Mouse (Mus musculus) heart, embryonic 12.5 days (tissue): ENCODE data around the gene Eif2s3x. TPM values are rescaled to one million over a fixed set of nuclear protein-coding genes. Genes with fewer than 3 reads are reported as not detected.
"Not testable (repeated sequence)": the region's sequence is repeated elsewhere in the genome, so short reads cannot be mapped to it uniquely, and the experiment has no call there.

Experiments used
- ATAC-seq: fragments of 200-750 bp; cut with Nextera tagmentation; 2 replicates; pipeline ENCODE4 v1.8.0; 2017; ENCODE audit warnings: moderate TSS enrichment, moderate library complexity; ENCODE audit not compliant: insufficient number of reproducible peaks, low FRiP score
- H3K27ac ChIP-seq: fragments of 300-500 bp; sonication (generic); 2 replicates; pipeline ENCODE4 v1.5.1; 2016; ENCODE audit warnings: mild to moderate bottlenecking, moderate library complexity; ENCODE audit not compliant: poor library complexity, severe bottlenecking
- H3K27me3 ChIP-seq: fragments of 300-500 bp; sonication (generic); replicated peaks from 2 replicates; pipeline ENCODE4 v1.6.1; 2016; ENCODE audit warnings: mild to moderate bottlenecking, moderate library complexity
- H3K36me3 ChIP-seq: fragments of 300-500 bp; sonication (generic); 2 replicates; pipeline ENCODE4 v1.6.1; 2016; ENCODE audit warnings: mild to moderate bottlenecking, moderate library complexity
- H3K4me1 ChIP-seq: fragments of 300-500 bp; sonication (generic); replicated peaks from 2 replicates; pipeline ENCODE4 v1.6.1; 2016; ENCODE audit warnings: mild to moderate bottlenecking
- H3K4me2 ChIP-seq: fragments of 300-500 bp; sonication (generic); 2 replicates; pipeline ENCODE4 v1.6.1; 2016; ENCODE audit warnings: mild to moderate bottlenecking, moderate library complexity
- H3K4me3 ChIP-seq: fragments of 300-500 bp; sonication (generic); 2 replicates; pipeline ENCODE4 v1.5.1; 2016; ENCODE audit warnings: mild to moderate bottlenecking
- H3K9ac ChIP-seq: fragments of 300-500 bp; sonication (generic); 2 replicates; pipeline ENCODE4 v1.6.1; 2016; ENCODE audit warnings: mild to moderate bottlenecking, moderate library complexity
- H3K9me3 ChIP-seq: fragments of 300-500 bp; sonication (generic); replicated peaks from 2 replicates; pipeline ENCODE4 v1.6.1; 2016; ENCODE audit warnings: mild to moderate bottlenecking, moderate library complexity
- WGBS: fragments of 180-500 bp; shearing (Covaris S2); methylation state at CpG from one replicate; pipeline ENCODE4 v1.1.7; 2016; 5-methylcytosine and 5-hydroxymethylcytosine counted together
- polyA plus RNA-seq: library from polyadenylated mRNA; unstranded; fragments of >200 nt; fragmentation: Nextera tagmentation; extraction: Ambion mirVana; gene quantifications from 2 replicates; pipeline ENCODE4 v1.2.1, GENCODE M21; 2016

Eif2s3x gene
- 62.0 and 68.1 TPM in 2 replicates for polyA plus RNA-seq

GRCm38 (mm10) chrX:94212597-94213321, at the start of gene Eif2s3x:
TSS of gene Eif2s3x (minus strand) at chrX:94212862.
- Histone ChIP-seq H3K27ac (peak within 1 kb of the TSS; percentile 68), H3K36me3 (peaks cover 23% of the 10 kb centered on the region), H3K4me1 (no peaks in the 10 kb centered on the region), H3K4me2 (peak within 1 kb of the TSS; percentile 81), H3K4me3 (peak within 1 kb of the TSS; percentile 96), H3K27me3 (no peaks in the 10 kb centered on the region), H3K9me3 (no peaks in the 10 kb centered on the region), H3K9ac (peak within 1 kb of the TSS; percentile 90)
- peak; percentile 94 for ATAC-seq
- WGBS: under 1% methylated on average over 52 of the region's 52 CpGs

GRCm38 (mm10) chrX:94235601-94236000, 22.9 kb upstream of the Eif2s3x start:
- ATAC-seq: no peak
- 13% methylated on average over 12 of the region's 12 CpGs for WGBS
- H3K9me3 ChIP-seq: no peaks in the 10 kb centered on the region
- H3K36me3 ChIP-seq: no peaks in the 10 kb centered on the region
- H3K9ac ChIP-seq: peak overlapping the region; percentile 85; the same call in 1 of the 2 replicates
- peak overlapping the region; percentile 61 for H3K4me2 ChIP-seq
- no peaks in the 10 kb centered on the region for H3K4me1 ChIP-seq
- H3K4me3 ChIP-seq: peak overlapping the region; percentile 84
- peak overlapping the region; percentile 89; the same call in 1 of the 2 replicates for H3K27ac ChIP-seq
- peaks cover 39% of the 10 kb centered on the region for H3K27me3 ChIP-seq

- Histone ChIP-seq H3K9me3 (no peaks in the 10 kb centered on the region), H3K36me3 (no peaks in the 10 kb centered on the region), H3K4me1 (no peaks in the 10 kb centered on the region), H3K9ac (peak overlapping the region; percentile 85), H3K27ac (peak overlapping the region; percentile 89), H3K27me3 (peaks cover 42% of the 10 kb centered on the region), H3K4me2 (peak overlapping the region; percentile 61), H3K4me3 (peak overlapping the region; percentile 84)
- peak; percentile 30 for ATAC-seq
- WGBS: 3% methylated on average over 27 of the region's 35 CpGs
These were observed 22.5 kb upstream of the Eif2s3x start for GRCm38 (mm10) chrX:94235190-94235555.

- H3K4me1 ChIP-seq: no peaks in the 10 kb centered on the region
- peaks cover 47% of the 10 kb centered on the region for H3K27me3 ChIP-seq
- H3K9me3 ChIP-seq: no peaks in the 10 kb centered on the region
- WGBS: 6% methylated on average over 55 of the region's 70 CpGs
- H3K27ac ChIP-seq: peak within 1 kb of the TSS; percentile 89
- ATAC-seq: peak; percentile 96
- H3K4me3 ChIP-seq: peak within 1 kb of the TSS; percentile 84
- peak within 1 kb of the TSS; percentile 61 for H3K4me2 ChIP-seq
- peak within 1 kb of the TSS; percentile 85 for H3K9ac ChIP-seq
- no peaks in the 10 kb centered on the region for H3K36me3 ChIP-seq
These were observed 22.0 kb upstream of the Eif2s3x start, which contains the start of gene Klhl15 for GRCm38 (mm10) chrX:94234532-94235189. TSS of gene Klhl15 (plus strand) at chrX:94234599.

GRCm38 (mm10) chrX:94233936-94234531, 21.4 kb upstream of the Eif2s3x start:
- Histone ChIP-seq H3K9me3 (no peaks in the 10 kb centered on the region), H3K36me3 (no peaks in the 10 kb centered on the region), H3K4me2 (peak overlapping the region; percentile 61), H3K4me1 (no peaks in the 10 kb centered on the region), H3K27me3 (peaks cover 47% of the 10 kb centered on the region), H3K27ac (peak overlapping the region; percentile 89), H3K9ac (peak overlapping the region; percentile 85), H3K4me3 (peak overlapping the region; percentile 84)
- no peak; the same call in 1 of the 2 replicates for ATAC-seq
- WGBS: 15% methylated on average over 21 of the region's 25 CpGs

GRCm38 (mm10) chrX:94233432-94233831, 20.8 kb upstream of the Eif2s3x start:
- H3K27ac ChIP-seq: no peak overlapping the region
- H3K9me3 ChIP-seq: no peaks in the 10 kb centered on the region
- H3K4me2 ChIP-seq: peak overlapping the region; percentile 40
- no peak for ATAC-seq
- no peak overlapping the region for H3K4me3 ChIP-seq
- H3K36me3 ChIP-seq: no peaks in the 10 kb centered on the region
- H3K4me1 ChIP-seq: no peaks in the 10 kb centered on the region
- H3K9ac ChIP-seq: no peak overlapping the region
- 30% methylated on average over 5 of the region's 5 CpGs for WGBS
- H3K27me3 ChIP-seq: peaks cover 46% of the 10 kb centered on the region

- Histone ChIP-seq H3K4me1 (no peaks in the 10 kb centered on the region), H3K4me3 (peak overlapping the region; percentile 96), H3K36me3 (peaks cover 17% of the 10 kb centered on the region), H3K27ac (no peak overlapping the region), H3K9me3 (no peaks in the 10 kb centered on the region), H3K27me3 (no peaks in the 10 kb centered on the region), H3K4me2 (peak overlapping the region; percentile 81), H3K9ac (no peak overlapping the region)
- no peak for ATAC-seq
- WGBS: 12% methylated on average over 7 of the region's 7 CpGs
These were observed 722 bp upstream of the Eif2s3x start for GRCm38 (mm10) chrX:94213384-94213783.

- peak overlapping the region; percentile 64 for H3K27ac ChIP-seq
- H3K36me3 ChIP-seq: peaks cover 28% of the 10 kb centered on the region
- no peaks in the 10 kb centered on the region for H3K27me3 ChIP-seq
- H3K4me1 ChIP-seq: no peaks in the 10 kb centered on the region
- peak; percentile 46; the same call in 1 of the 2 replicates for ATAC-seq
- H3K4me3 ChIP-seq: peak overlapping the region; percentile 96
- H3K9me3 ChIP-seq: no peaks in the 10 kb centered on the region
- WGBS: under 1% methylated on average over 12 of the region's 12 CpGs
- peak overlapping the region; percentile 90 for H3K9ac ChIP-seq
- peak overlapping the region; percentile 81 for H3K4me2 ChIP-seq
These were observed 432 bp downstream of the Eif2s3x start for GRCm38 (mm10) chrX:94212264-94212596.

- WGBS: 82% methylated on average over 5 of the region's 5 CpGs
- H3K9me3 ChIP-seq: peaks cover 5% of the 10 kb centered on the region; the same call in 1 of the 2 replicates
- no peak for ATAC-seq
- H3K36me3 ChIP-seq: peaks cover 81% of the 10 kb centered on the region
- no peak overlapping the region for H3K4me2 ChIP-seq
- no peaks in the 10 kb centered on the region for H3K27me3 ChIP-seq
- no peaks in the 10 kb centered on the region for H3K4me1 ChIP-seq
- H3K27ac ChIP-seq: no peak overlapping the region
- H3K4me3 ChIP-seq: no peak overlapping the region
- H3K9ac ChIP-seq: no peak overlapping the region
These were observed 14.9 kb downstream of the Eif2s3x start for GRCm38 (mm10) chrX:94197789-94198188.

- not testable (repeated sequence) for H3K27me3 ChIP-seq, H3K27ac ChIP-seq, H3K4me1 ChIP-seq, H3K4me2 ChIP-seq, ATAC-seq, H3K4me3 ChIP-seq, H3K9me3 ChIP-seq, H3K9ac ChIP-seq
- 68% methylated on average over 4 of the region's 4 CpGs for WGBS
- H3K36me3 ChIP-seq: peaks cover 65% of the 10 kb centered on the region
These were observed 18.8 kb downstream of the Eif2s3x start for GRCm38 (mm10) chrX:94193901-94194300.

GRCm38 (mm10) chrX:94185156-94185555, 27.5 kb downstream of the Eif2s3x start:
- Histone ChIP-seq H3K36me3 (no peaks in the 10 kb centered on the region), H3K27ac (no peak overlapping the region), H3K9me3 (no peaks in the 10 kb centered on the region), H3K4me3 (no peak overlapping the region), H3K9ac (no peak overlapping the region), H3K27me3 (peaks cover 13% of the 10 kb centered on the region; the same call in 1 of the 2 replicates), H3K4me2 (no peak overlapping the region), H3K4me1 (no peaks in the 10 kb centered on the region)
- WGBS: 57% methylated on average over 1 of the region's 1 CpGs
- no peak for ATAC-seq
